Mouse (Mus musculus): ENCODE measurements around the gene Mgat5.

DNA sequence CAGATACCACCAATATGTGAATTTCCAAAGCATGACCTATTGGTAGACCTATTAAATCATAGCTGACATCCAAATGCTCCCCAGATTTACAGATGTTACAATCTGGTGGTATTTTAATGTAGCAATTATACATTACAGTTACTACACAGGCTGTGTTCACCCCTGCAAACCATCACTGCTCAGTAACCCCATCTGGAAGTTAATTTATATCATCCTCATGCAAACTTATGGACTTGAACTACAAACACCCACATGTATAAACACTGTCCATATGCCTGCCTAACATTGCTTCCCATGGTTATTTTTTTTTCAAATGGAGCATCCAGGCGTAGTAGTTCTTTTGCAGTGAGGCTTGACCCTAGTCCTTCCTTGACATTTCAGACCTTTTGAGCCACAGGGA is 236.2 kb downstream of the Mgat5 start:
- TF ChIP-seq POLR2A (IDR thresholded peaks at IDR 0.05; ENCODE audit: insufficient read length, low read depth) (no peak), E2F4 (IDR thresholded peaks at IDR 0.05; ENCODE audit: insufficient read depth) (no peak), POLR2AphosphoS2 (IDR thresholded peaks at IDR 0.05; ENCODE audit: insufficient read length, low read depth) (no peak), USF1 (IDR thresholded peaks at IDR 0.05; ENCODE audit: low read depth) (no peak)
